Mouse (Mus musculus): Measurements from ENCODE around the gene Srrm1. TPM values are rescaled to one million over a fixed set of nuclear protein-coding genes. Genes with fewer than 3 reads are reported as not detected.

The Srrm1 gene
- polyA plus RNA-seq, 1 experiment = 41.3 TPM

- Histone ChIP-seq H3K4me2 (ENCODE audit: low read depth) (no peak overlapping the region), H3K4me3 (no peak overlapping the region), H3K27me3 (ENCODE audit: control insufficient read depth, insufficient read depth, insufficient read length) (peaks cover 12% of the 10 kb centered on the region), H3K36me3 (ENCODE audit: control insufficient read depth, insufficient read depth) (no peaks in the 10 kb centered on the region), H3ac (ENCODE audit: control insufficient read depth, insufficient read length) (no peak overlapping the region), H3K79me2 (ENCODE audit: control insufficient read depth, insufficient read depth) (no peaks in the 10 kb centered on the region)
- no peak for TF ChIP-seq POLR2AphosphoS2 (IDR thresholded peaks at IDR 0.05; ENCODE audit: insufficient read length, low read depth)
- no peak for TF ChIP-seq POLR2A (IDR thresholded peaks at IDR 0.05; ENCODE audit: insufficient read length, low read depth)
- TF ChIP-seq REST (IDR thresholded peaks at IDR 0.05; ENCODE audit: insufficient read depth, insufficient read length) = no peak
- TF ChIP-seq TCF3 (IDR thresholded peaks at IDR 0.05; ENCODE audit: insufficient read length, low read depth) = no peak
- TF ChIP-seq MYOG (IDR thresholded peaks at IDR 0.05; ENCODE audit: control insufficient read depth in 1 of 3, insufficient read depth in 1 of 3, insufficient read length in 2 of 3, low read depth in 2 of 3) = no peak
- no peak for TF ChIP-seq USF1 (IDR thresholded peaks at IDR 0.05; ENCODE audit: low read depth)
- TF ChIP-seq MAX (IDR thresholded peaks at IDR 0.05; ENCODE audit: low read depth) = no peak
- TF ChIP-seq MYOD1 (IDR thresholded peaks at IDR 0.05; ENCODE audit: control insufficient read depth in 1 of 3, insufficient read length in 2 of 3, low read depth in 2 of 3) = no peak
- no peak for TF ChIP-seq E2F4 (IDR thresholded peaks at IDR 0.05; ENCODE audit: insufficient read depth)
- no peak for TF ChIP-seq SRF (IDR thresholded peaks at IDR 0.05; ENCODE audit: control insufficient read depth, insufficient read length, low read depth)
These were observed 32.5 kb upstream of the Srrm1 start for GRCm38 (mm10) chr4:135385614-135386013.

- no peak overlapping the region for H3K4me2 ChIP-seq (ENCODE audit: low read depth)
- no peak overlapping the region for H3ac ChIP-seq (ENCODE audit: control insufficient read depth, insufficient read length)
- no peak for TF ChIP-seq REST (IDR thresholded peaks at IDR 0.05; ENCODE audit: insufficient read depth, insufficient read length)
- no peak for TF ChIP-seq POLR2AphosphoS2 (IDR thresholded peaks at IDR 0.05; ENCODE audit: insufficient read length, low read depth)
- TF ChIP-seq USF1 (IDR thresholded peaks at IDR 0.05; ENCODE audit: low read depth) = no peak
- no peak for TF ChIP-seq SRF (IDR thresholded peaks at IDR 0.05; ENCODE audit: control insufficient read depth, insufficient read length, low read depth)
- no peak for TF ChIP-seq CEBPB (IDR thresholded peaks at IDR 0.05; ENCODE audit: insufficient read depth, poor library complexity, severe bottlenecking)
- no peak for TF ChIP-seq TCF12 (IDR thresholded peaks at IDR 0.05; ENCODE audit: insufficient read depth, poor library complexity, severe bottlenecking)
- TF ChIP-seq MYOD1 (IDR thresholded peaks at IDR 0.05; ENCODE audit: control insufficient read depth in 1 of 3, insufficient read length in 2 of 3, low read depth in 2 of 3) = no peak
- TF ChIP-seq POLR2A (IDR thresholded peaks at IDR 0.05; ENCODE audit: insufficient read length, low read depth) = no peak
- no peak for TF ChIP-seq E2F4 (IDR thresholded peaks at IDR 0.05; ENCODE audit: insufficient read depth)
- TF ChIP-seq MYOG (IDR thresholded peaks at IDR 0.05; ENCODE audit: control insufficient read depth in 1 of 3, insufficient read depth in 1 of 3, insufficient read length in 2 of 3, low read depth in 2 of 3) = no peak
- TF ChIP-seq TCF3 (IDR thresholded peaks at IDR 0.05; ENCODE audit: insufficient read length, low read depth) = no peak
- no peak for TF ChIP-seq MAX (IDR thresholded peaks at IDR 0.05; ENCODE audit: low read depth)
- no peaks in the 10 kb centered on the region for H3K79me2 ChIP-seq (ENCODE audit: control insufficient read depth, insufficient read depth)
- peaks cover 20% of the 10 kb centered on the region for H3K27me3 ChIP-seq (ENCODE audit: control insufficient read depth, insufficient read depth, insufficient read length)
- H3K4me3 ChIP-seq = no peak overlapping the region
- no peaks in the 10 kb centered on the region for H3K36me3 ChIP-seq (ENCODE audit: control insufficient read depth, insufficient read depth)
These were observed 29.2 kb upstream of the Srrm1 start for GRCm38 (mm10) chr4:135382316-135382715.

GRCm38 (mm10) chr4:135381355-135381754 lies 28.2 kb upstream of the Srrm1 start:
- Histone ChIP-seq H3K27me3 (ENCODE audit: control insufficient read depth, insufficient read depth, insufficient read length) (peaks cover 27% of the 10 kb centered on the region), H3K4me2 (ENCODE audit: low read depth) (no peak overlapping the region), H3K79me2 (ENCODE audit: control insufficient read depth, insufficient read depth) (no peaks in the 10 kb centered on the region), H3ac (ENCODE audit: control insufficient read depth, insufficient read length) (no peak overlapping the region), H3K4me3 (no peak overlapping the region), H3K36me3 (ENCODE audit: control insufficient read depth, insufficient read depth) (no peaks in the 10 kb centered on the region)
- TF ChIP-seq MYOG (IDR thresholded peaks at IDR 0.05; ENCODE audit: control insufficient read depth in 1 of 3, insufficient read depth in 1 of 3, insufficient read length in 2 of 3, low read depth in 2 of 3) (no peak), MYOD1 (IDR thresholded peaks at IDR 0.05; ENCODE audit: control insufficient read depth in 1 of 3, insufficient read length in 2 of 3, low read depth in 2 of 3) (no peak), E2F4 (IDR thresholded peaks at IDR 0.05; ENCODE audit: insufficient read depth) (no peak)

- Histone ChIP-seq H3K4me2 (ENCODE audit: low read depth) (no peak overlapping the region), H3K4me3 (no peak overlapping the region), H3K27me3 (ENCODE audit: control insufficient read depth, insufficient read depth, insufficient read length) (peaks cover 27% of the 10 kb centered on the region), H3ac (ENCODE audit: control insufficient read depth, insufficient read length) (no peak overlapping the region), H3K36me3 (ENCODE audit: control insufficient read depth, insufficient read depth) (no peaks in the 10 kb centered on the region), H3K79me2 (ENCODE audit: control insufficient read depth, insufficient read depth) (no peaks in the 10 kb centered on the region)
- TF ChIP-seq TCF3 (IDR thresholded peaks at IDR 0.05; ENCODE audit: insufficient read length, low read depth) (no peak), POLR2A (IDR thresholded peaks at IDR 0.05; ENCODE audit: insufficient read length, low read depth) (no peak), SRF (IDR thresholded peaks at IDR 0.05; ENCODE audit: control insufficient read depth, insufficient read length, low read depth) (no peak), MAX (IDR thresholded peaks at IDR 0.05; ENCODE audit: low read depth) (no peak), REST (IDR thresholded peaks at IDR 0.05; ENCODE audit: insufficient read depth, insufficient read length) (no peak), TCF12 (IDR thresholded peaks at IDR 0.05; ENCODE audit: insufficient read depth, poor library complexity, severe bottlenecking) (no peak), MYOD1 (IDR thresholded peaks at IDR 0.05; ENCODE audit: control insufficient read depth in 1 of 3, insufficient read length in 2 of 3, low read depth in 2 of 3) (no peak), CEBPB (IDR thresholded peaks at IDR 0.05; ENCODE audit: insufficient read depth, poor library complexity, severe bottlenecking) (no peak), POLR2AphosphoS2 (IDR thresholded peaks at IDR 0.05; ENCODE audit: insufficient read length, low read depth) (no peak), E2F4 (IDR thresholded peaks at IDR 0.05; ENCODE audit: insufficient read depth) (no peak), MYOG (IDR thresholded peaks at IDR 0.05; ENCODE audit: control insufficient read depth in 1 of 3, insufficient read depth in 1 of 3, insufficient read length in 2 of 3, low read depth in 2 of 3) (no peak), USF1 (IDR thresholded peaks at IDR 0.05; ENCODE audit: low read depth) (no peak)
These were observed 24.1 kb upstream of the Srrm1 start for GRCm38 (mm10) chr4:135377241-135377640.

- Histone ChIP-seq H3K27me3 (ENCODE audit: control insufficient read depth, insufficient read depth, insufficient read length) (peaks cover 25% of the 10 kb centered on the region), H3K4me3 (no peak overlapping the region), H3K79me2 (ENCODE audit: control insufficient read depth, insufficient read depth) (no peaks in the 10 kb centered on the region), H3K36me3 (ENCODE audit: control insufficient read depth, insufficient read depth) (no peaks in the 10 kb centered on the region), H3K4me2 (ENCODE audit: low read depth) (no peak overlapping the region), H3ac (ENCODE audit: control insufficient read depth, insufficient read length) (no peak overlapping the region)
- TF ChIP-seq REST (IDR thresholded peaks at IDR 0.05; ENCODE audit: insufficient read depth, insufficient read length) (no peak), POLR2A (IDR thresholded peaks at IDR 0.05; ENCODE audit: insufficient read length, low read depth) (no peak), POLR2AphosphoS2 (IDR thresholded peaks at IDR 0.05; ENCODE audit: insufficient read length, low read depth) (no peak), SRF (IDR thresholded peaks at IDR 0.05; ENCODE audit: control insufficient read depth, insufficient read length, low read depth) (no peak), MYOD1 (IDR thresholded peaks at IDR 0.05; ENCODE audit: control insufficient read depth in 1 of 3, insufficient read length in 2 of 3, low read depth in 2 of 3) (no peak)
These were observed 22.3 kb upstream of the Srrm1 start for GRCm38 (mm10) chr4:135375444-135375843.
